Mouse (Mus musculus) cerebellum, adult (tissue): ENCODE results near the gene Ttk.

Source experiments
- ATAC-seq: cut with Nextera tagmentation; 2 replicates; pipeline ENCODE4 v1.9.2; 2017; ENCODE audit warnings: mild to moderate bottlenecking, moderate library complexity, mixed read lengths; ENCODE audit not compliant: insufficient number of reproducible peaks, low FRiP score, low TSS enrichment

Gene Ttk

DNA sequence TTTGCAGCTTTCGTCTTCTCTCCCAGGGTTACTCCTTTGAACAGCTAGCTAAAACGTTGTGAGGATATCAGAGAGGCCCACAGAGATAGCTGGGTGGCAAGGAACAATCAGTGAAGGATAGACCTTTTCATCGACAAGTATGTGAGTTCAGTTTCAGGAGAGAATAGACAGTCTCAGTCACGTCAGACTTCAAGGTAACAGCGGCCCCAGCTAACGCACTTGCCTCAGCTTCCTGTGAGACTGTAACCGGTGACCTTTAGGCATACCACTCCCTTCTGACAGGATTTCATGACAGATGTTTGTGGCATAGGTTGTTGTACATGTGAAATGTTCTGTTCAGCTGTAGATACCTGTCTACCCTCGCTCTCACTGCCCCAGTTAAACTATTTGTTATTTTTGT, 58.6 kb downstream of the Ttk start:
- ATAC-seq = no peak

DNA sequence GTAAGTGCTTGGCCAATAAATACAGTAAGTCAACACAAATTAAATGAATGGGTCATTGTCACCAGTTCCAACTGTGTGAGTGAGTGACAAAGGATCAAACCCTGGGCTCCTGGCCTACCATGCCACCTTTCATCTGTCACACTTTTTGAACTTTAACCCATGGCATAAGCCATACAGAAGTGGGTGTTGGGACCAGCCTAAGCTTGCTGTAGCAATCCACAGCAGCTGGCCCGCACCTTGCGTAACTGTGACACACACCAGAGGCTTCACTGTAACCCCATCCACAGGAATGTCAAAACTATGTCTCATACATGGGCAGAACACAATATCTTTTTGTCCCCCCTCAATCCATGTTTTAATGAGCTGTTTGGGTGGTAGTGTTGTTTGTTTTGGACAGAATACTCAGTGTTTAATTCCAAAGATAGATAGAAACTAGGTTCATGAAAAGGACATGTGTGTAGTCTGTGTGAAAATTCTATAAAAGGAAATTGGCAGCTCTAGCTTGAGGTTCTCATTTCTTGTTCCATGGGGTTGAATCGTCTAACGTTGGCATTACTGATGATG, 59.4 kb downstream of the Ttk start:
- no peak for ATAC-seq

DNA sequence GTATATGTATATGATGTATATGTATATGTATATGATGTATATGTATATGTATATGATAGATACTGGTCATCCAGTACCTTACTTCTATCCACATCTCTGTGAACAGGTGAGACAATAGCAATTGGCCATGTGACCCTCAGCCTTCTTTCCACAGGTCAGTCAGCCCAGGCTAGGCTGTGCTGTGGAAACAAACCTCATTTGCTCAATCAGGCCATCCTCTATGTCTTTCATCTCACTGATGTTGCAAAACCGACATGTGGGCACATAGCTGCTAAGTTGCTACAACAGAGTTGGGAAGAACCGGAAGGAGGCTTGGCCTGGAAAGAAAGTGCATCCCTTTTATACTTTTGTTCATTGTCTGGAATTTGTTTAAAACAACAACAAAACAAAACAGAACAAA, 67.6 kb downstream of the Ttk start:
- no peak for ATAC-seq

DNA sequence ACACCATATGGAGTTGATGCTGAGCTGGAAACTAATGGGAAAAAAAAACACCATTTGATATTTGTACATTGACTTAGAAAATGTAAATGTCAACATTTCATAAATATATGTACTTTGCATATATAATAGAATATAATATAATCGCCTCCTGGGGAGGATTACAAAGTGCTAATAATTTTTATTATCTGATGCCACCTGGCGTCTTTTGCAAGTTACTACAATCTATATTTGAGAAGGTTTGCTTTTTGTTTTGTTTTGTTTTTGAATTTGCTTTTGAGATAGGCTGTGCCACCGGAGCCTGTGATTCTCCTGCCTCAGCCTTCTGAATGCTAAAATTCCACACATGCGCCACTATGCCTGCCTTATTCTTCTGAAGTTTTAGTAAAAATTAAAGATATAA, 71.3 kb downstream of the Ttk start:
- ATAC-seq = no peak

DNA sequence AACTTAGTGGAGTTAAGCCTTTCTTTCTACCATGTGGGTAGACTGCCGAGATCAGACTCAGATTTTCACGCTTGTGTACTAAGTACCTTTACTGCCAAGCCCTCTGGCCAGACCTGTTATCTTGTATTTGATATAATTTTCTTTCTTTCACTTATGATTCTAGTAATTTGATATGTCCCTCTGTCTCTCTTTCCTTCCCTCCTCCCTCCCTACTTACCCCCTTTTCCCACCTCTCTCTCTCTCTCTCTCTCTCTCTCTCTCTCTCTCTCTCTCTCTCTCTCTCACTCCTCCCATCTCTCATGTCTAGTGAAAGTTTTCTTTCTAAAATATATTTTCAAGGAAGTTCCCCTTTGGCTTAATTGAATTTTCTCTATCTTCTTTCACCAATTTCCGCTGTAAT, 72.5 kb downstream of the Ttk start:
- no peak for ATAC-seq

DNA sequence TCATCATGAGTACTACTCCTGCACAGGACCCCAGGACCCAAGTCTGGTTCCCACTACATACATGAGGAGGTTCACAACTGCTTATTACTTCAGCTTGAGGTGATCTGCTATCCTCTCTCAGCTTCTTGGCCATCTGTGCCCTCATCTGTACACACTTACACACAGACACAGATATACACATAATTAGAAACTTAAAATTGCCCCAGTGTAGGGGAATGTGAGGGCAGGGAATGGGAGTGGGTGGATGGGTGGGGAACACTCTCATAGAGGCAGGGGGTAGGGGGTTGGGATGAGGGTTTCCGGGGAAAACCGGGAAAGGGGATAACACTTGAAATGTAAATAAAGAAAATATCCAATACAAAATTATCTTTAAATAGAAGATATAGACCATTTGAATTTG, 75.3 kb downstream of the Ttk start:
- no peak for ATAC-seq

DNA sequence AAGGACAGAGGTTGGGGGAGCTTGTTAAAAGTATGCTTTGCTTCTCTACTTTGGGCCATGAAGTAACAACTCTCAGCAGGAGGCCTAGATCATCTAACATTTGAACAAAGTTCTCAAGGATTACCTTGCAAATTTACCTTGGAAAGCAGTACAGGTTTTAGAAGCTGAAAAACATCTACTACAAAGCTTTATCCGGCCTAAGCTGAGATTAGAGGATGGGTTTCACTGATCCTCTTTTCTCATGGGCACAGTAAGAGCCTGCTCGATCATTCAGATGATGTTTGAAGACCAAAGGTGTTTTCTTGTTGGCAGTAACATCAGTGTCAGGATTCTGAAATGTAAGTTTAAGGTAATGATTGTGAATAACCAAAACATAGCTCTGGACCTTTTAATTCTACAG, 76.4 kb downstream of the Ttk start:
- ATAC-seq = no peak
